Mouse (Mus musculus): ENCODE data around the gene Mphosph6.

DNA sequence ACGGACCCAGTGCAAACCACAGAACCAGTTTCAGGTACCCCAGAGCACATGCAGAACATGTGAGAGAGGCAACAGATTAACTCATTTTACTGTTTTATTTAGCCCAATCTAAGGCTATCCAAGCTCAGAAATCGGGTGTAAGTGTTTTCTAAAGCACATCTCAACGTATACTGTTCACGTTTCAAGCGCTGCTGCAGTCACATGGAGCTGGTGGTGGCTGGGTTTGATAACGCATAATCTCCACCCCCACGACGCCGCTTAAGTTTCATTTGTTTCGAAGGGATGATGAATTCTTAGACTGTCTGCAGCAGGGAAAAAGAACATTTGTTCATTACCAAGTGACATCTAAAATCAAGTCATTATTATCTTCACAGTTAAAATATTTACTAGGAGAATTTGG is 48.7 kb upstream of the Mphosph6 start:
- TF ChIP-seq CTCF (IDR thresholded peaks at IDR 0.05; ENCODE audit: insufficient read depth, low read length) (no peak), POLR2A (IDR thresholded peaks at IDR 0.05; ENCODE audit: borderline replicate concordance, extremely low read depth, low read depth, low read length) (no peak)

All from lung, adult 2 months (tissue).